Mouse (Mus musculus) hindbrain, postnatal 0 days (tissue): ENCODE measurements around the gene Stx7. TPM values are rescaled to one million over a fixed set of nuclear protein-coding genes. Genes with fewer than 3 reads are reported as not detected.

Experiments used
- ATAC-seq: fragments of 200-750 bp; cut with Nextera tagmentation; 2 replicates; pipeline ENCODE4 v1.8.0; 2017; ENCODE audit warnings: mild to moderate bottlenecking, moderate TSS enrichment, moderate library complexity
- DNase-seq: peaks from one replicate; pipeline ENCODE4 v3.0.0-alpha.2; 2015; ENCODE audit warnings: low spot score
- H3K27ac ChIP-seq: fragments of 300-500 bp; sonication (generic); 2 replicates; pipeline ENCODE4 v1.5.1; 2014; ENCODE audit warnings: mild to moderate bottlenecking
- H3K27me3 ChIP-seq: fragments of 300-500 bp; sonication (generic); 2 replicates; pipeline ENCODE4 v1.6.1; 2014; ENCODE audit warnings: low read length, mixed read lengths; ENCODE audit not compliant: insufficient read depth
- H3K36me3 ChIP-seq: fragments of 300-500 bp; sonication (generic); 2 replicates; pipeline ENCODE4 v1.6.1; 2014; ENCODE audit warnings: low read length, mixed read lengths; ENCODE audit not compliant: insufficient read depth
- H3K4me1 ChIP-seq: fragments of 300-500 bp; sonication (generic); 2 replicates; pipeline ENCODE4 v1.6.1; 2014; ENCODE audit warnings: antibody characterized with exemption, low read length, mixed read lengths; ENCODE audit not compliant: insufficient read depth
- H3K4me2 ChIP-seq: fragments of 300-500 bp; sonication (generic); 2 replicates; pipeline ENCODE4 v1.6.1; 2014; ENCODE audit warnings: low read depth, mild to moderate bottlenecking, low read length, moderate library complexity, mixed read lengths
- H3K4me3 ChIP-seq: fragments of 300-500 bp; sonication (generic); 2 replicates; pipeline ENCODE4 v1.5.1; 2014; ENCODE audit warnings: low read length
- H3K9ac ChIP-seq: fragments of 300-500 bp; sonication (generic); replicated peaks from 2 replicates; pipeline ENCODE4 v1.6.1; 2014; ENCODE audit warnings: mild to moderate bottlenecking, low read length, moderate library complexity, mixed read lengths
- H3K9me3 ChIP-seq: fragments of 300-500 bp; sonication (generic); 2 replicates; pipeline ENCODE4 v1.6.1; 2016; ENCODE audit warnings: low read length, mixed read lengths
- CTCF ChIP-seq: IDR thresholded peaks from 2 replicates; pipeline ENCODE4 v1.5.1; 2016; ENCODE audit warnings: antibody characterized with exemption, control low read depth, low read depth
- WGBS: fragments of 180-500 bp; shearing (Covaris S2); extraction: QIAGEN DNeasy Blood & Tissue Kit; methylation state at CpG from one replicate; pipeline ENCODE4 v1.1.7; 2014; 5-methylcytosine and 5-hydroxymethylcytosine counted together
- polyA plus RNA-seq: library from polyadenylated mRNA; unstranded; fragments of >200 nt; fragmentation: Nextera tagmentation; extraction: Ambion mirVana; gene quantifications from 2 replicates; pipeline ENCODE4 v1.2.1, GENCODE M21; 2015
- total RNA-seq: library from RNA; depleted of rRNA; stranded (reverse); fragments of >200 nt; gene quantifications from 2 replicates; pipeline ENCODE4 v1.2.3, GENCODE M21; 2014

Stx7 gene
- total and polyA plus RNA-seq, 2 experiments from 2014 or later: 109 to 299 TPM

GRCm38 (mm10) chr10:24167978-24168583 is 19.0 kb downstream of the Stx7 start:
- no peaks in the 10 kb centered on the region for H3K36me3 ChIP-seq
- H3K4me1 ChIP-seq: peaks cover 9% of the 10 kb centered on the region
- H3K27ac ChIP-seq: no peak overlapping the region
- H3K27me3 ChIP-seq: no peaks in the 10 kb centered on the region
- no peak overlapping the region for H3K4me2 ChIP-seq
- no peak overlapping the region for H3K4me3 ChIP-seq
- ATAC-seq (no peak), DNase-seq (no peak)
- no peak overlapping the region for H3K9ac ChIP-seq
- WGBS: 88% methylated on average over 11 of the region's 11 CpGs
- H3K9me3 ChIP-seq: no peaks in the 10 kb centered on the region
- no peak for TF ChIP-seq CTCF

- H3K27me3 ChIP-seq: no peaks in the 10 kb centered on the region
- H3K4me3 ChIP-seq: no peak overlapping the region
- no peak for ATAC-seq
- peaks cover 9% of the 10 kb centered on the region for H3K4me1 ChIP-seq
- no peaks in the 10 kb centered on the region for H3K36me3 ChIP-seq
- no peak overlapping the region for H3K27ac ChIP-seq
- H3K4me2 ChIP-seq: no peak overlapping the region
- H3K9me3 ChIP-seq: no peaks in the 10 kb centered on the region
- no peak for TF ChIP-seq CTCF
- 93% methylated on average over 1 of the region's 1 CpGs for WGBS
- DNase-seq: no peak
- no peak overlapping the region for H3K9ac ChIP-seq
Observed at GRCm38 (mm10) chr10:24168854-24169253, 19.8 kb downstream of the Stx7 start.

- H3K36me3 ChIP-seq: no peaks in the 10 kb centered on the region
- 90% methylated on average over 4 of the region's 4 CpGs for WGBS
- H3K4me1 ChIP-seq: no peaks in the 10 kb centered on the region
- no peak overlapping the region for H3K9ac ChIP-seq
- TF ChIP-seq CTCF: no peak
- H3K27me3 ChIP-seq: no peaks in the 10 kb centered on the region
- H3K27ac ChIP-seq: no peak overlapping the region
- no peak for ATAC-seq
- no peaks in the 10 kb centered on the region for H3K9me3 ChIP-seq
- no peak overlapping the region for H3K4me2 ChIP-seq
- no peak for DNase-seq
- H3K4me3 ChIP-seq: no peak overlapping the region
Observed at GRCm38 (mm10) chr10:24171906-24172459, 22.9 kb downstream of the Stx7 start.

GRCm38 (mm10) chr10:24173210-24174001 is 24.3 kb downstream of the Stx7 start:
- no peak overlapping the region for H3K4me2 ChIP-seq
- peak; percentile 86 for TF ChIP-seq CTCF
- H3K36me3 ChIP-seq: peaks cover 3% of the 10 kb centered on the region; the same call in 1 of the 2 replicates
- 52% methylated on average over 10 of the region's 10 CpGs for WGBS
- H3K9me3 ChIP-seq: no peaks in the 10 kb centered on the region
- ATAC-seq (peak; percentile 61; the same call in 1 of the 2 replicates), DNase-seq (peak; percentile 88)
- no peaks in the 10 kb centered on the region for H3K4me1 ChIP-seq
- no peak overlapping the region for H3K9ac ChIP-seq
- no peak overlapping the region for H3K27ac ChIP-seq
- no peaks in the 10 kb centered on the region for H3K27me3 ChIP-seq
- no peak overlapping the region for H3K4me3 ChIP-seq

GRCm38 (mm10) chr10:24190392-24190791 is 41.3 kb downstream of the Stx7 start:
- TF ChIP-seq CTCF: peak; percentile 58
- 52% methylated on average over 7 of the region's 7 CpGs for WGBS
- no peak overlapping the region for H3K4me3 ChIP-seq
- H3K4me2 ChIP-seq: no peak overlapping the region
- H3K27ac ChIP-seq: no peak overlapping the region
- no peaks in the 10 kb centered on the region for H3K4me1 ChIP-seq
- ATAC-seq (peak; percentile 62; the same call in 1 of the 2 replicates), DNase-seq (peak; percentile 28)
- H3K9me3 ChIP-seq: no peaks in the 10 kb centered on the region
- no peak overlapping the region for H3K9ac ChIP-seq
- H3K36me3 ChIP-seq: peaks cover 24% of the 10 kb centered on the region; the same call in 1 of the 2 replicates
- no peaks in the 10 kb centered on the region for H3K27me3 ChIP-seq

GRCm38 (mm10) chr10:24191977-24192376 is 42.9 kb downstream of the Stx7 start:
- 67% methylated on average over 1 of the region's 1 CpGs for WGBS
- H3K4me2 ChIP-seq: no peak overlapping the region
- peak; percentile 72 for TF ChIP-seq CTCF
- peaks cover 9% of the 10 kb centered on the region; the same call in 1 of the 2 replicates for H3K36me3 ChIP-seq
- no peaks in the 10 kb centered on the region for H3K9me3 ChIP-seq
- peak; percentile 68 for DNase-seq
- H3K4me1 ChIP-seq: no peaks in the 10 kb centered on the region
- H3K4me3 ChIP-seq: no peak overlapping the region
- no peak overlapping the region for H3K27ac ChIP-seq
- H3K9ac ChIP-seq: no peak overlapping the region
- peak; percentile 63; the same call in 1 of the 2 replicates for ATAC-seq
- no peaks in the 10 kb centered on the region for H3K27me3 ChIP-seq
